Mouse (Mus musculus) right cerebral cortex, postnatal 36 days (tissue): ENCODE data around the gene Rsph10b.

Source experiments
- DNase-seq, 2 experiments: peaks; one replicate each; pipeline ENCODE4 v3.0.0; 2022; ENCODE audit warnings: low spot score in 2 of 2, mixed read lengths in 1 of 2

The Rsph10b gene

GRCm38 (mm10) chr5:143932831-143933230 lies at the start of gene Rsph10b:
Rsph10b (plus strand) TSS chr5:143933035.
- DNase-seq: no peak

GRCm38 (mm10) chr5:143885274-143885673 lies 47.6 kb upstream of the Rsph10b start:
- DNase-seq: no peak

GRCm38 (mm10) chr5:143890741-143891140 lies 42.1 kb upstream of the Rsph10b start:
- DNase-seq: no peak

- DNase-seq: no peak
Observed at GRCm38 (mm10) chr5:143892255-143892886, 40.5 kb upstream of the Rsph10b start.

GRCm38 (mm10) chr5:143893396-143893795 lies 39.4 kb upstream of the Rsph10b start:
- DNase-seq: no peak

- no peak for DNase-seq
Observed at GRCm38 (mm10) chr5:143897635-143898330, 35.1 kb upstream of the Rsph10b start, which contains the start of gene Ankrd61. Ankrd61 (minus strand) TSS chr5:143897685.

GRCm38 (mm10) chr5:143902111-143902510 lies 30.7 kb upstream of the Rsph10b start:
- peak in 1 of 2 experiments; percentile 16 for DNase-seq

GRCm38 (mm10) chr5:143903813-143904212 lies 29.0 kb upstream of the Rsph10b start:
- DNase-seq: no peak

GRCm38 (mm10) chr5:143906429-143906828 lies 26.4 kb upstream of the Rsph10b start:
- no peak for DNase-seq

GRCm38 (mm10) chr5:143908926-143909325 lies 23.9 kb upstream of the Rsph10b start:
- no peak for DNase-seq

- DNase-seq: peak; percentile 96 to 99
Observed at GRCm38 (mm10) chr5:143909417-143910400, 23.1 kb upstream of the Rsph10b start, which contains the start of the genes Aimp2 and Pms2. Aimp2 (minus strand) TSS chr5:143909847. Pms2 (plus strand) TSS chr5:143909964.

- DNase-seq: no peak
Observed at GRCm38 (mm10) chr5:143916221-143916620, 16.6 kb upstream of the Rsph10b start.

GRCm38 (mm10) chr5:143917418-143917817 lies 15.4 kb upstream of the Rsph10b start:
- DNase-seq: no peak

GRCm38 (mm10) chr5:143918120-143918519 lies 14.7 kb upstream of the Rsph10b start:
- DNase-seq: no peak

GRCm38 (mm10) chr5:143924781-143925452 lies 7.9 kb upstream of the Rsph10b start:
- DNase-seq: no peak

- DNase-seq: no peak
Observed at GRCm38 (mm10) chr5:143927875-143928274, 5.0 kb upstream of the Rsph10b start, which contains the start of gene Gm42421. Gm42421 (plus strand) TSS chr5:143928175.

- no peak for DNase-seq
Observed at GRCm38 (mm10) chr5:143929291-143929690, 3.5 kb upstream of the Rsph10b start.

- DNase-seq: no peak
Observed at GRCm38 (mm10) chr5:143930656-143931055, 2.2 kb upstream of the Rsph10b start.

- no peak for DNase-seq
Observed at GRCm38 (mm10) chr5:143931863-143932580, 813 bp upstream of the Rsph10b start.

GRCm38 (mm10) chr5:143933414-143933813 lies 579 bp downstream of the Rsph10b start:
- DNase-seq: no peak

- DNase-seq: no peak
Observed at GRCm38 (mm10) chr5:143933875-143934274, 1.0 kb downstream of the Rsph10b start.
